Mouse (Mus musculus) urinary bladder, postnatal 25 days (tissue): Measurements from ENCODE around the gene Gcdh.
A peak's percentile ranks its signal among the peaks of the same experiment; 100 is the strongest.

Experiments used
- DNase-seq: peaks from one replicate; pipeline ENCODE4 v3.0.0; 2022; ENCODE audit warnings: low spot score

The Gcdh gene

GRCm38 (mm10) chr8:84872309-84872965 lies 21.3 kb downstream of the Gcdh start:
- DNase-seq, result peak; percentile 29

GRCm38 (mm10) chr8:84871376-84872308 lies 22.1 kb downstream of the Gcdh start, which contains the start of gene Syce2:
Gene Syce2, plus strand, starts transcription at chr8:84872111.
- DNase-seq, result peak; percentile 81

DNA sequence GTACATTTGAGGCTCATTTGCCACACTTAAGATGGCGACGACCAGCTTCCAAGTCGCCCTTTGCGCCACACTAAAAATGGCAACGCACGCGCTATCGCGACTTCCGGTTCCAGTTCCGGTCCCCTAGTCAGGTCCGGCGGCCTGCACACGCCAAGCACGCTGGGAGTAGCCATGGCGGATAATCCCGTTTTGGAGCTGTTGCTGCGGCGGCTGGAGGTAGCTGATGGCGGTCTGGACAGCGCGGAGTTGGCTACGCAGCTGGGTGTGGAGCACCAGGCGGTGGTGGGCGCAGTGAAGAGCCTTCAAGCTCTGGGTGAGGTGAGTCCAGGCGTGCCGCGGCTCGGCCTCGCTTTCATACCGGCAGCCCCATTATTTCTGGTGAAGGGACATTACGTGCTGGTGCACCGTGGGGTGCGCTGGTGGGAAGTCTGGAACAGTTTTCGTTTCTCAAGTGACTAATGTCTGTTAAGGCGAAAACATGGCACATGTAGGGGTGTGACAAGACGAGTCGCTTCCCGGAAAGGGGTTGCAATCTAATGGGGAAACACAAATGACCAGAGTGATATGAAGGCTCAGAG lies 36.8 kb downstream of the Gcdh start, which contains the start of gene Farsa:
Gene Farsa (plus strand): TSS at position 126 of the 578 bp plus-strand sequence.
- peak; percentile 90 for DNase-seq

DNA sequence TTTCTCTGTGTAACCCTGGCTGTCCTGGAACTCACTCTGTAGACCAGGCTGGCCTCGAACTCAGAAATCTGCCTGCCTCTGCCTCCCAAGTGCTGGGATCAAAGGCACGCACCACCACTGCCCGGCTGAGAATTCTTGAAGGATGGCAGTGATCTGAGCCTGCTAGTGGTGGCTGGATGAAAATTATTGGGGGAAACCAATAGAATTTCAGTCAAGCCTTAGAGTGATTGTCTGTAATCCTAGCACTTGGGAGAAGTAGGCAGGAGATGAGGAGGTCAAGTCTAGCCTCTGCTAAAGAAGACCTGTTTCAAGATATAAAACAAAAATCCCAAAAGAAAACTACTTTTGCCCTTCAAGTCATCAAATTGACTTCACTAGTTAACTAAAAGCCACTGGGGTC lies 37.3 kb downstream of the Gcdh start:
- DNase-seq, result no peak

DNA sequence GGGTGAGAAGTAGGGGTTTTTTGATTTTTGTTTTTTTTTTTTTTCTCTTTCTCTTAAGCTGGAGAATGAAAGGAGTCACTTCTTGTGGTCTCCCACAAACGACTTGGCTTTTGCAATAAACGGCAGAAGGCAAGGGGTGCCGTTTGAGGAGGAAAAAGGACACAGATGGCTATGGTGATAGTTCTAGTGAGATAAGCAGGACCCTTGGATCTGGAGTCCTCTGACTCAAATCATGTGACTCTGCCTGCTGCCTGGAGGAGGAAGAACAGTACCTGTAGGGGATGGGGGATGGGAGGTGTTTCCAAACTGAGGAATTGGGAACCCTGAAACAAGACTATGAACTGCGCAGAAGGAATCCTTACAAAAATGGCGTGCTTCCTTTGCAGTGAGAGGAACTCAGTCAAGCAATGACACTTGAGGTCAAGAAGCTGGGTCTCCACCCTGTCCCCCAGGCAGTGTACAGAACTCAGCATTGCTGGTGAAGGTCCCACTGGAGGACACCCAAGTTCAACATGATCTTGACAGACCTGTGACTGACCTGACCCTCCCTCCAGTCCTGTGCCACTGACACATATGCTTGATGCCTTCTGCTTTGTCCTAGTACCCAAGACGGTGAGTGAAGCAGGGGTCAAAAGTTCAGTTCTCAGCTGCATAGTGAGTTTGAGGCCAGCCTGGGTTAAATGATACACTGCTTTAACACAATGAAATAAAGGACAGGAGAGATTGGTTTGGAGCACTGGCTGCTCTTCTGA lies 45.9 kb downstream of the Gcdh start:
- DNase-seq, result no peak

GRCm38 (mm10) chr8:84846722-84847572 lies 46.8 kb downstream of the Gcdh start, which contains the start of gene Calr:
Gene Calr, minus strand, starts transcription at chr8:84846934.
- peak; percentile 97 for DNase-seq

DNA sequence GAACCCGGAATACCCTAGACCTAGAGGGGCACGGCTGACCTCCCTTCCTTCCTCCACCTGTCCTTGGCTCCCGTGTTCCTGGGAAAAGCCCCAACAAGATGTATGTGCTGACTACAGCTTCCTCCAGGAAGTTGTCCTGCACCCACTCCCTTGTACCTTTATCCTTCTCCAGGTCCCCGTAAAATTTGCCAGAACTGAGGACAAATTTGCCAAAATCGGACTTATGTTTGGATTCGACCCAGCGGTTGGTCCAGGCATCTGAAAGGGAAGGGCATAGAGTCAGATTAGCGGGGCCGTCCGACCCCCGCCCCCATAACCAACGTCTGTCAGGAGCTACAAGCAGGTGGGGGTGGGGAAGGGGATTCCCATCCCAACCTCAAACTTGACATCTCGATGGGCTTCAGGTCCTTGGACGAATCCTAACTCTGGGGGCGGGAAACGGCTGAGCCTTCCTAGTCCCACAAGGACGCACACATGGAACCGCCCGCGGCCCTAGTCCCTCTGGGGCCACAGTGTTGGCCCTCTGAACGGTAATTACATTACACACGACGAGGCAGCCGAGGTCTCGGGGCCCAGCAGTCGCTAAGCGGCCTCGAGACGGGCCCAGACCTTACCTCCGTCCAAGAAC lies 47.5 kb downstream of the Gcdh start:
- no peak for DNase-seq

DNA sequence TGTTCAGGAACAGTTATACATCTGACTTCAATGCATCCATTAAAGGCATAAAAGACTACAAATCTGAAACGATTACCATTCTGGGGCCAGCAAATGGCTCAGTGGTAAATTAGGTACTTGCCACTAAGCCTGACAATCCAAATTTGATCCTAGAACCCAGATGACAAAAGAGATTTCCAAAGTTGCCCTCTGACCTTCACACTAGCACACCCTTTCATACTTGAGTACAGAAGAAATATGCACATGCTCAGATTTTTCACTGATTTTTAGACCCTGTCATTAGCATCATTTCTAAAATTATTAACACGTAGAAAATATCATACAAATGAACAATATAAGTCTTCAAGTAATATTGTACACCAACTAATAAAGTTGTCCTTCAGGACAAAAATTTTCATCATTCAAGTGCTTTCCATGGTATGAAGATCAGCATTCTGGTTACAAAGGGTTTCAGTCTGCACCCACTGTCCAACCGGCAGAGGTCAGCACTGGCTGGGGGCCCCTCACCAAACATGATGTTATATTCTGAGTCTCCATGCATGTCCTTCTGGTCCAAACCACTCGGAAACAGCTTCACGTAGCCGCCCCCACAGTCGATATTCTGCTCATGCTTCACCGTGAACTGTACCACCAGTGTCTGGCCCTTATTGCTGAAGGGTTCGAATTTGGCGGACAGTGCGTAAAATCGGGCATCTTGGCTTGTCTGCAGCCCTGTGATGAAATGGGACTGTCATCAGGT lies 48.2 kb downstream of the Gcdh start:
- no peak for DNase-seq

GRCm38 (mm10) chr8:84844397-84845070 lies 49.2 kb downstream of the Gcdh start:
- DNase-seq, result no peak

DNA sequence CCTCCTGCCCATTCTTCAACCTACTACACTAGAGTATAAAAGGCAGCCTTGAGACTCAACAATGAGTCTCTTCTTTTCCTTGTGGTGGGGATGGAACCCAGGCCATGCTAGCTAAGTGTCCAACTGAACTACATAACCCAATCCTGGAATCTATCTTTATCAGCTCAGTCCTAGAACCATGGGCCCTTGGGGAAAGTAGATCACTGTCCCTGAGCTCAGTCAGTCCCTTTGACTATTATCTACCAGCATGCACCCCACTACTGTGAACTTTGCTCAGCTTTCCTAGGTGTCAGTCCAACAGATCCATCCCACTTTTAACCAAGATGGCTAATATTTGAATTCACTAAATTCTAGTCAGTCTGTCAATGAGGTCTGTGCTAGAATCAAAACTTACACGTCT lies 52.2 kb downstream of the Gcdh start:
- no peak for DNase-seq

DNA sequence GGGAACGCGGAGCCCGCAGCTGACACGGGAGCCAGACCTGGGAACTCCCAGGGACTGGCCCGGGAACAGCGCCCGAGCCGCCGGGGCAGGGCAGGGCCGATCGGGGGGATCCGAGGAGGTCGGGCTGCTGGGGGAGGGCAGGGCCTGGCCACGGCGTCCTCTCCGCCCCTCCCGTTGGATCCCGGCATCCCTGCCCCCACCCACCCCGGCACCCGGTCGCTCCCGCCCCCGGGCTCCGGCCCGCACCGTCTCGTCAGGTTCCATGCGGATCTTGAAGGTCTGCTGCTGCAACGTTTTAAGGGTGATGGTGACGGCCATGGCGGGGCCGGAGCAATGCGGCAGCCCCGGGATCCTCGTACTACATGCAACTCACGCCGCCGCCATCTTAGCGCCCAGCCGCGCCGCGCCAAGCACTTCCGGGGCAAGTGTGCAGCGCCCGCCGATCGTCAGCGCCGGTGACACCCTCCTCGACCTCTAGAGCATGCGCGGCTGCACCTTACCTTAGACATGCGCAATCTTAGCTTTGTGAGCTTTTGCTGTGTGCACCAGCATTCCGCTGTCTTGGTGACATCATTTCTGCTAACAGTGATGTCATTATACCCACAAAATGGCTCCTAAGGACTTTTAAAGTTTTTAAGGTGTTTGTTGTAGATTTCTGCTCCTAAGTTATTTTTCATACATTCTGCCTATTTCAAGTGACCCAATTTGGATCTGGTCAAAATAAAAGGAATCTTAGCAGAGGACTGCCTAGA lies 53.3 kb downstream of the Gcdh start, which contains the start of gene Rad23a:
Gene Rad23a (minus strand): TSS at position 418 of the 752 bp plus-strand sequence.
- DNase-seq, result peak; percentile 86

DNA sequence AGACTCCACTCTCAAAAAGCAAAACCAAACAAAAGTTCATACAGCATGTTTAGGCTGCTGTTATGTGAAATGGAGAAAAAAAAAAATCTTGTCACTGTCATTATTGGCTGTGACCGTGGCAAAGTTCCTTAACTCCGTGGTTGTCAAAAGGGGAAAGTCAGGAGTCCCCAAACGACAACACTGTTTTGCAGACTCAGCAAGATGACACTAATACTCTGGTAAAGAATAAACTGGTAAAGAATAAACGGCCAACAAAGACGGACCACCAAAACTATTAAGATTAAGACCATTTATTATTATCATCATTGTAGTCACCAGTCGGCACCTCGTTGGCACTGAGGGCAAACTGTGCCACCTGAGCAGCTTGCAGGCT lies 53.9 kb downstream of the Gcdh start:
- DNase-seq, result no peak

- no peak for DNase-seq
Measured at GRCm38 (mm10) chr8:84839411-84839810, 54.3 kb downstream of the Gcdh start.

DNA sequence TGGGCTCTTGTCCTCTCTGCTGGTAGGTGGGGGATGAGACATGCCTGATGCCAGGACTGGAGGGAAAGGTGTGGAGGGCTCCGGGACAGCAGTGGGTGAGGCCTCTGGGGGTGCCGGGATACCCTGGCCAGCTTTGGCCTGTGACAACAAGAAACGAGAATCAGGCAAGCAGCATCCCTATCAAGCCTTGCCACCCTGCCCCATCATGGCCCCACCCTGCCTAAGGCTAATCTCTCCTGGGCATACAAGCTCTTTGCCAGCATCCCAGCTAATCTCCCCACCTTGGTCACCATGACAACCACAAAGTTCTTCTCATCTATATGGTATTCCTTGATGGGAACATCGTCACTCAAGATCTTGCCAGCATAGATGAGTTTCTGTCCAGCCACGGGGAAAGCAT lies 55.2 kb downstream of the Gcdh start:
- no peak for DNase-seq

DNA sequence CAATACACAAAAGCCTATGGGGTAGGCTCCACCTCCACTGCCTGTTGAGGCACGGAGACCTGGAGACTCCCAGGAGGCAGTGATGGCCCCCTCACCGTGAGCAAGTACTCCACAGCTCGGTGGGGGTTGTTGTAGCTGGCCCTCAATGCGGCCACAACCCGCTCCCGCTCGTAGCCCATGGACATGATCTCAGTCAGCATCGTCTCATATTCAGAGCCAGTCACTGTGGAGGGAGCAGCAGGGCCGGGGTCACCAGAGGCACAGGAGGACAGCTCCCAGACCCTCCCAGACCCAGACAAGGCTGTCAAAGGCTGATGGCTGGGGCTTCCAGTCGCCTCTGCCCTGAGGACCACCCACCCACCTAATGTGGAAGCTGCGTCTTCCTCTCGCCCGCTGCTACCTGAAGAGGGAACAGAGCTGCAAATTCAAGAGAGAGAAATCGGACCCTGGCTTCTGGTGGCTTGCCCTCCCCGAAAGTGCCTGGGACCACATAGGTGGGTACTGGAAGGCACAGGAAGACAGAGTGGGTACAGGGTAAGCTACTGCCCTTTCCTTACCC lies 55.7 kb downstream of the Gcdh start:
- no peak for DNase-seq

DNA sequence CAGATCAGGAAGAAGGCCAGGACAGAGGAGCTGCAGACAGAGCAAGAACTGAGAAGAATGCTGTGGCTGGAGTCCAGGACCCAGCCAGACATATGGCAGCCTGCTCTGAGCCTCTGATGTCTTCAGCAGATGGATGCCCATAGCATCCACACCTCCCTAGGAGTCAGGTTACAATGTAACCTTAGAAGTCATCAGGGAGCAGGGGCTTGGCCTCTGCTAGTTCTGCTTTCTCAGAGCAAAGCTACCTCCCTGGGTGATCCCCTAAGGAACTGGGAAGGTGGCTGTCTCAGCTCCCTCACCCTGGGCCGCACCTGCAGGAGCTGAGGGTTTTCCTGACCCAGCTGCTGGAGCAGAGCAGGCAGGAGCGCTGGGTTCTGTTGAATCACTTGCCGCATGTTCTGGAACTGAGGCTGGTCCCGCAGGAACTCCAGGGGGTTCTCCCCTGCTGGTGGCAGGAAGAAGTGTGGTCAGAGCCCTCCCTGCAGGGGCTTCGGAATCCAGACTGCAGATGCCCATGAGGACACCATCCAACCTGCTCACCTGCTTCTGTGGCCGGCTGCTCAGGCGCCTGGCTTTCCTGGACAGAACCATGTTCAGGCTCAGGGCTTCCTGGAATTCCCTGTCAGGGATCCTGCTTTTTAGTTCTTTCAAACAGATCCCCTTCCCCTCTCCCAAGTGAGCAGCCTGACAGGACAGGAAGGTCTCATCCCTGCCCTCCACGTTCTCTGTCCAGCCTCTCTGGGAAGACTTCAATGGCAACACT lies 56.4 kb downstream of the Gcdh start:
- DNase-seq, result no peak
